Mouse (Mus musculus) MEL (cell line): Measurements from ENCODE around the gene Klhdc3.

Experiments used
- CTCF ChIP-seq, 3 experiments: IDR thresholded peaks in 2 of 3; conservative IDR thresholded peaks in 1 of 3; 2 replicates each; pipeline ENCODE4 v1.5.1; 2011 to 2012; ENCODE audit warnings: low read length in 3 of 3, low read depth in 2 of 3, mild to moderate bottlenecking in 2 of 3, improper control_type of control experiment in 1 of 3, inconsistent platforms in 1 of 3, mixed read lengths in 1 of 3, moderate library complexity in 1 of 3; ENCODE audit not compliant: control insufficient read depth in 1 of 3, insufficient read depth in 1 of 3, poor library complexity in 1 of 3, severe bottlenecking in 1 of 3
- EP300 ChIP-seq, 2 experiments: IDR thresholded peaks; 2 replicates each; pipeline ENCODE4 v1.6.1; 2011; ENCODE audit warnings: improper control_type of control experiment in 2 of 2, low read length in 2 of 2, low read depth in 1 of 2, mild to moderate bottlenecking in 1 of 2
- ETS1 ChIP-seq: IDR thresholded peaks from 2 replicates; pipeline ENCODE4 v1.6.1; 2012; ENCODE audit warnings: low read depth, mild to moderate bottlenecking, inconsistent platforms, low read length, improper control_type of control experiment, moderate library complexity
- GATA1 ChIP-seq: IDR thresholded peaks from 2 replicates; pipeline ENCODE4 v1.6.1; 2011; ENCODE audit warnings: low read depth, low read length, improper control_type of control experiment
- MAZ ChIP-seq: IDR thresholded peaks from 2 replicates; pipeline ENCODE4 v1.6.1; 2012; ENCODE audit warnings: low read depth, mild to moderate bottlenecking, inconsistent platforms, low read length, improper control_type of control experiment
- TAL1 ChIP-seq: IDR thresholded peaks from 2 replicates; pipeline ENCODE4 v1.6.1; 2012; ENCODE audit warnings: mild to moderate bottlenecking, inconsistent platforms, low read length, moderate library complexity, mixed read lengths
- ZC3H11A ChIP-seq: IDR thresholded peaks from 2 replicates; pipeline ENCODE4 v1.6.1; 2012; ENCODE audit warnings: low read depth, mild to moderate bottlenecking, inconsistent platforms, low read length, improper control_type of control experiment
- ZMIZ1 ChIP-seq: IDR thresholded peaks from 2 replicates; pipeline ENCODE4 v1.6.1; 2012; ENCODE audit warnings: low read depth, mild to moderate bottlenecking, inconsistent platforms, low read length, improper control_type of control experiment, moderate library complexity

DNA sequence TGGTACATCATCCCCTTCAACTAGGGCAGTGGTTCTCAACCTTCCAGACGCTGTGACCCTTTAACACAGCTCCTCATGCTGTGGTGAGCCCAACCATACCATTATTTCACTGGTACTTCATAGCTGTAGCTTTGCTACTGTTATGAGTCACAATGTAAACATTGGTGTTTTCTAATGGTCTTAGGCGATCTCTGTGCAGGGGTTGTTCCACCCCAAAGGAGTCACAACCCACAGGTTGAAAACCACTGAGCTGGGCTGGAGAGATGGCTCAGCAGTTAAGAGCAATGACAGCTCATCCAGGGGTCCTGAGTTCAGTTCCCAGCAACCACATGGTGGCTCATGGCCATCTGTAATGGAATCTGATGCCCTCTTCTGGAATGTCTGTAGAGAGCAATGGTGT is 10.7 kb upstream of the Klhdc3 start:
- TF ChIP-seq ETS1 = no peak
- no peak for TF ChIP-seq CTCF (IDR thresholded peaks at IDR 0.05 in 2 of 3, conservative IDR thresholded peaks at IDR 0.05 in 1 of 3; ENCODE audit: control insufficient read depth in 1 of 3, insufficient read depth in 1 of 3, low read depth in 2 of 3, low read length in 3 of 3, poor library complexity in 1 of 3, severe bottlenecking in 1 of 3)
- no peak for TF ChIP-seq ZMIZ1
- no peak for TF ChIP-seq EP300 (IDR thresholded peaks at IDR 0.05; ENCODE audit: low read depth in 1 of 2, low read length in 2 of 2)
- no peak for TF ChIP-seq ZC3H11A
- no peak for TF ChIP-seq GATA1
- no peak for TF ChIP-seq MAZ
- no peak for TF ChIP-seq TAL1
